Mouse (Mus musculus) naive thymus-derived CD4-positive, alpha-beta T cell, adult 5 months (primary cell): Measurements from ENCODE around the gene Vmn1r47. TPM values are rescaled to one million over a fixed set of nuclear protein-coding genes. Genes with fewer than 3 reads are reported as not detected.

Source experiments
- polyA plus RNA-seq: library from polyadenylated mRNA; unstranded; fragments of 100-300 nt; shearing (Covaris generic); gene quantifications from one replicate; pipeline ENCODE4 v1.2.1, GENCODE M21; 2017

Vmn1r47 gene
- polyA plus RNA-seq = not detected

GRCm38 (mm10) chr6:90015847-90016246 lies at the start of gene Vmn1r47:
Gene Vmn1r47 (plus strand): TSS chr6:90016147.

GRCm38 (mm10) chr6:89969013-89969412 lies 46.9 kb upstream of the Vmn1r47 start, which contains the start of gene Vmn1r46:
Gene Vmn1r46 (plus strand): TSS chr6:89969313.

GRCm38 (mm10) chr6:90036741-90037140 lies 20.8 kb downstream of the Vmn1r47 start, which contains the start of gene Vmn1r48:
Gene Vmn1r48 (minus strand): TSS chr6:90036841.

Other genes with a start within 250 kb of the Vmn1r47 start
- gene Vmn1r42, start 139.7 kb upstream of the Vmn1r47 start, polyA plus RNA-seq = not detected
- gene Vmn1r43, start 139.7 kb upstream of the Vmn1r47 start, polyA plus RNA-seq = not detected
- not detected for gene Vmn1r44, start 132.5 kb upstream of the Vmn1r47 start, polyA plus RNA-seq
- gene Vmn1r45, start 75.5 kb upstream of the Vmn1r47 start, polyA plus RNA-seq = not detected
- gene Vmn1r46, start 46.8 kb upstream of the Vmn1r47 start, polyA plus RNA-seq = not detected
- gene Vmn1r48, start 20.7 kb downstream of the Vmn1r47 start, polyA plus RNA-seq = not detected
- 0.05 TPM for gene Vmn1r49, start 62.4 kb downstream of the Vmn1r47 start, polyA plus RNA-seq
- gene Vmn1r50, start 85.3 kb downstream of the Vmn1r47 start, polyA plus RNA-seq = not detected
- not detected for gene Vmn1r51, start 106.4 kb downstream of the Vmn1r47 start, polyA plus RNA-seq
- not detected for gene Vmn1r52, start 158.7 kb downstream of the Vmn1r47 start, polyA plus RNA-seq
- gene V1ra8, start 186.6 kb downstream of the Vmn1r47 start, polyA plus RNA-seq = not detected
- not detected for gene Vmn1r53, start 208.3 kb downstream of the Vmn1r47 start, polyA plus RNA-seq
- not detected for gene Vmn1r54, start 230.2 kb downstream of the Vmn1r47 start, polyA plus RNA-seq